Mouse (Mus musculus): ENCODE measurements around the gene Pam. TPM values are rescaled to one million over a fixed set of nuclear protein-coding genes. Genes with fewer than 3 reads are reported as not detected.

Gene Pam
- polyA plus RNA-seq, 1 experiment from 2014 or later: 8.9 TPM

GRCm38 (mm10) chr1:97908736-97909135 lies 186.7 kb downstream of the Pam start:
- Histone ChIP-seq H3K9me3 (replicated peaks; ENCODE audit: control insufficient read depth, low read length) (no peaks in the 10 kb centered on the region), H3K27ac (ENCODE audit: low read length) (no peak overlapping the region), H3K4me1 (ENCODE audit: control insufficient read depth, low read depth, low read length) (no peaks in the 10 kb centered on the region), H3K4me3 (ENCODE audit: low read depth, low read length) (no peak overlapping the region), H3K27me3 (ENCODE audit: control insufficient read depth, insufficient read depth, low read depth, low read length) (no peaks in the 10 kb centered on the region), H3K4me2 (ENCODE audit: low read depth, low read length) (no peak overlapping the region), H3K36me3 (ENCODE audit: control insufficient read depth, insufficient read depth) (no peaks in the 10 kb centered on the region), H3K9ac (ENCODE audit: low read depth, low read length) (no peak overlapping the region)
- no peak for ATAC-seq (ENCODE audit: low read depth)
- WGBS (ENCODE audit: insufficient replicate concordance): 74% methylated on average over 4 of the region's 4 CpGs

- Histone ChIP-seq H3K4me3 (ENCODE audit: low read depth, low read length) (no peak overlapping the region), H3K9ac (ENCODE audit: low read depth, low read length) (no peak overlapping the region), H3K27me3 (ENCODE audit: control insufficient read depth, insufficient read depth, low read depth, low read length) (no peaks in the 10 kb centered on the region), H3K27ac (ENCODE audit: low read length) (no peak overlapping the region), H3K4me1 (ENCODE audit: control insufficient read depth, low read depth, low read length) (no peaks in the 10 kb centered on the region), H3K4me2 (ENCODE audit: low read depth, low read length) (no peak overlapping the region), H3K36me3 (ENCODE audit: control insufficient read depth, insufficient read depth) (no peaks in the 10 kb centered on the region), H3K9me3 (replicated peaks; ENCODE audit: control insufficient read depth, low read length) (no peaks in the 10 kb centered on the region)
- ATAC-seq (ENCODE audit: low read depth): no peak
- 66% methylated on average over 7 of the region's 7 CpGs for WGBS (ENCODE audit: insufficient replicate concordance)
Measured at GRCm38 (mm10) chr1:97903912-97904460, 191.5 kb downstream of the Pam start.

GRCm38 (mm10) chr1:97902830-97903229 lies 192.6 kb downstream of the Pam start:
- WGBS (ENCODE audit: insufficient replicate concordance): 74% methylated on average over 7 of the region's 7 CpGs
- Histone ChIP-seq H3K36me3 (ENCODE audit: control insufficient read depth, insufficient read depth) (no peaks in the 10 kb centered on the region), H3K27ac (ENCODE audit: low read length) (no peak overlapping the region), H3K4me3 (ENCODE audit: low read depth, low read length) (no peak overlapping the region), H3K9ac (ENCODE audit: low read depth, low read length) (no peak overlapping the region), H3K9me3 (replicated peaks; ENCODE audit: control insufficient read depth, low read length) (no peaks in the 10 kb centered on the region), H3K27me3 (ENCODE audit: control insufficient read depth, insufficient read depth, low read depth, low read length) (no peaks in the 10 kb centered on the region), H3K4me1 (ENCODE audit: control insufficient read depth, low read depth, low read length) (no peaks in the 10 kb centered on the region), H3K4me2 (ENCODE audit: low read depth, low read length) (no peak overlapping the region)
- ATAC-seq (ENCODE audit: low read depth): no peak

DNA sequence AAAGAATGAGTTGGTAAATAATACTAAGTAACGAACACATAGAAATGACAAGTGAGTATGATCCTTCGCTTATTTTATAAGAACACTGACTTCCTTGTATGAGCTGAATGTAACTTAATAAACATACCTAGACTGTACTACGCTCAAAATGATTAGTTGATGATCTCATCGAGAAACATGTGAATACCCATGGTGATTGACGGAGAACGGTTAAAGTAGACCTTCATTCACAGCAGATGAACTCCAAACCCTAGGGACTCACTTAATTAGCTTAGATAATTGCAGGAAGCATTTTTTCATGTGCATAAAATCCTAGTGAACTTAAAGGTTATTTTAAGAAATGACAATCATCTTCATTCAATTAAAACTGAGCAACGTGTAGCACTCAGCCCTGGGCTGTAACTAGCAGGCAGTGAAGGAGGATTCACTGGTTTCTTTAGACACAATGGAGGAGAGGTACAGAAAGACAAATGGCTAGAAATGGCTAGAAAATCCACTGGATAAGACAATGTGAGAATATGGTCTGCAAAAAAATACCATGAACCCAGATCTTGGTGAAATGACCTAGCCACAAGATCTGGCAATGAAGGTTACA lies 194.8 kb downstream of the Pam start:
- Histone ChIP-seq H3K27me3 (ENCODE audit: control insufficient read depth, insufficient read depth, low read depth, low read length) (no peaks in the 10 kb centered on the region), H3K4me3 (ENCODE audit: low read depth, low read length) (no peak overlapping the region), H3K4me2 (ENCODE audit: low read depth, low read length) (no peak overlapping the region), H3K4me1 (ENCODE audit: control insufficient read depth, low read depth, low read length) (no peaks in the 10 kb centered on the region), H3K9me3 (replicated peaks; ENCODE audit: control insufficient read depth, low read length) (no peaks in the 10 kb centered on the region), H3K36me3 (ENCODE audit: control insufficient read depth, insufficient read depth) (no peaks in the 10 kb centered on the region), H3K9ac (ENCODE audit: low read depth, low read length) (no peak overlapping the region), H3K27ac (ENCODE audit: low read length) (no peak overlapping the region)
- WGBS (ENCODE audit: insufficient replicate concordance): 69% methylated on average over 7 of the region's 7 CpGs
- ATAC-seq (ENCODE audit: low read depth): no peak

- Histone ChIP-seq H3K4me2 (ENCODE audit: low read depth, low read length) (no peak overlapping the region), H3K9ac (ENCODE audit: low read depth, low read length) (no peak overlapping the region), H3K27me3 (ENCODE audit: control insufficient read depth, insufficient read depth, low read depth, low read length) (no peaks in the 10 kb centered on the region), H3K27ac (ENCODE audit: low read length) (no peak overlapping the region), H3K9me3 (replicated peaks; ENCODE audit: control insufficient read depth, low read length) (no peaks in the 10 kb centered on the region), H3K36me3 (ENCODE audit: control insufficient read depth, insufficient read depth) (no peaks in the 10 kb centered on the region), H3K4me3 (ENCODE audit: low read depth, low read length) (no peak overlapping the region), H3K4me1 (ENCODE audit: control insufficient read depth, low read depth, low read length) (no peaks in the 10 kb centered on the region)
- no peak for ATAC-seq (ENCODE audit: low read depth)
- 76% methylated on average over 9 of the region's 9 CpGs for WGBS (ENCODE audit: insufficient replicate concordance)
Measured at GRCm38 (mm10) chr1:97887511-97887910, 207.9 kb downstream of the Pam start.

DNA sequence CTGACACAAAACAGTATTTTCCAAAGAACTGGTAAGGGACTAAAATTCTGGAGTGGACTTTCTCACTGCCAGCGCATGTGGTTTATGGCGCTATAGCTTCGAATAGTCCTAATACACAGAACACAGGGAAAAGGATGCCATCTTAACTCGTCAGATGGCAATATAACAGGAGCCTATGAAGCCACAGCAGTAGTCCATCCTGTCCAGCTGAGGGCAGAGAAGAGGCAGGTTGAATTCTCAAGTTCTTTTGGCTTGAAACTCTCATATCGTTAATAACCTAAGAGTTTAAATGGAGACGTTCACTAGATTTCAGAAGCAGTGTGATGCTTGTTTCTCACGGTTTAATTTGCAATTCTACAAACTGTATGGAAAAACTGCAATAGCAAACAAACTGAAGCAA lies 211.9 kb downstream of the Pam start:
- H3K27ac ChIP-seq (ENCODE audit: low read length): no peak overlapping the region
- no peak for ATAC-seq (ENCODE audit: low read depth)
- no peaks in the 10 kb centered on the region for H3K36me3 ChIP-seq (ENCODE audit: control insufficient read depth, insufficient read depth)
- no peaks in the 10 kb centered on the region for H3K4me1 ChIP-seq (ENCODE audit: control insufficient read depth, low read depth, low read length)
- no peak overlapping the region for H3K4me2 ChIP-seq (ENCODE audit: low read depth, low read length)
- H3K9ac ChIP-seq (ENCODE audit: low read depth, low read length): no peak overlapping the region
- no peak overlapping the region for H3K4me3 ChIP-seq (ENCODE audit: low read depth, low read length)
- no peaks in the 10 kb centered on the region for H3K27me3 ChIP-seq (ENCODE audit: control insufficient read depth, insufficient read depth, low read depth, low read length)
- 78% methylated on average over 7 of the region's 7 CpGs for WGBS (ENCODE audit: insufficient replicate concordance)
- no peaks in the 10 kb centered on the region for H3K9me3 ChIP-seq (replicated peaks; ENCODE audit: control insufficient read depth, low read length)

DNA sequence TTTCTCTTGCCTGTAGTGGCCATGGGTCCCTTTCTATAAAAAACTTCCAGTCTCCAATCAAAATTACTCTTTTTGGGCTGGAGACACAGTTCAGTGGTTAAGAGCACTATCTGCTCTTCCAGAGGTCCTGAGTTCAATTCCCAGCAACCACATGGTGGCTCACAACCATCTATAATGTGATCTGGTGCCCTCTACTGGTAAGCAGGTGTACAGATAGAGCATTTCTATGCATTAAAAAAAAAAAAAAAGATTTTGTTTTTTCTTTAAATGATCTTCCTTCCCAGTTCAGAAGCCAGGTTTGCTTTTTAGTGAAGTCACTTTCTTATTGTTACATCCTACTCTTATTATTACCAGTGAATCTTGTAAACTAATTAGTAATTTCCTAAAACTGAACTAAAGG lies 218.4 kb downstream of the Pam start:
- no peaks in the 10 kb centered on the region for H3K36me3 ChIP-seq (ENCODE audit: control insufficient read depth, insufficient read depth)
- no peak for ATAC-seq (ENCODE audit: low read depth)
- no peaks in the 10 kb centered on the region for H3K4me1 ChIP-seq (ENCODE audit: control insufficient read depth, low read depth, low read length)
- H3K9me3 ChIP-seq (replicated peaks; ENCODE audit: control insufficient read depth, low read length): no peaks in the 10 kb centered on the region
- no peak overlapping the region for H3K4me2 ChIP-seq (ENCODE audit: low read depth, low read length)
- H3K4me3 ChIP-seq (ENCODE audit: low read depth, low read length): no peak overlapping the region
- H3K27me3 ChIP-seq (ENCODE audit: control insufficient read depth, insufficient read depth, low read depth, low read length): no peaks in the 10 kb centered on the region
- H3K9ac ChIP-seq (ENCODE audit: low read depth, low read length): no peak overlapping the region
- no peak overlapping the region for H3K27ac ChIP-seq (ENCODE audit: low read length)

DNA sequence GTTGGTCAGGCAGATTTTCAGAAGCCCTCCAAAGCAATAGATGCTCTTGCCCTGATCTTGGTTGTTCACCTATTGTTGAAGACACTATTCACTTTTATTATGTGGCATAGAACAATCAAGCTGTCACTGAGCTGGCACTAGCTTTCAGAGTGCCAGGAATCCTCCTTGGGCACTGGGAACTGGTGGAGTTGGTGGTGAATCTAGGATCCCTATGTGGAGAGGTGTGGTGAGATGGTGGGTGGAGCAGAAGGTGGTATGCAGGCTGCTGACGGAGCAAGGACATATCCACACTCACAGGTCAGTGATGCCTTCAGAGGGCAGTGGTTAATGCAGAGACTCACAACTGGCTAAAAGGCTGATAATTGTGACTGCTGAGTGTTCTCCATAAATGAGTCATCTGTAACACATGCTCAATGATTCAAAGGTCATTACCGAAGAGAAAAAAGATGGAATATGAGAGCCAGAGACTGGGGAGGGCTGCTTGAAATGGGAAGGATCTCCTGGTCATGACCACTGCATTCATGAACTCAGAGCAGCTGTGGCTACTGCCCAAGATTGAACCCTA lies 221.9 kb downstream of the Pam start:
- ATAC-seq (ENCODE audit: low read depth): no peak
- Histone ChIP-seq H3K9ac (ENCODE audit: low read depth, low read length) (no peak overlapping the region), H3K4me3 (ENCODE audit: low read depth, low read length) (no peak overlapping the region), H3K4me2 (ENCODE audit: low read depth, low read length) (no peak overlapping the region), H3K27ac (ENCODE audit: low read length) (no peak overlapping the region), H3K27me3 (ENCODE audit: control insufficient read depth, insufficient read depth, low read depth, low read length) (no peaks in the 10 kb centered on the region), H3K36me3 (ENCODE audit: control insufficient read depth, insufficient read depth) (no peaks in the 10 kb centered on the region), H3K4me1 (ENCODE audit: control insufficient read depth, low read depth, low read length) (no peaks in the 10 kb centered on the region), H3K9me3 (replicated peaks; ENCODE audit: control insufficient read depth, low read length) (no peaks in the 10 kb centered on the region)
- 71% methylated on average over 2 of the region's 2 CpGs for WGBS (ENCODE audit: insufficient replicate concordance)

DNA sequence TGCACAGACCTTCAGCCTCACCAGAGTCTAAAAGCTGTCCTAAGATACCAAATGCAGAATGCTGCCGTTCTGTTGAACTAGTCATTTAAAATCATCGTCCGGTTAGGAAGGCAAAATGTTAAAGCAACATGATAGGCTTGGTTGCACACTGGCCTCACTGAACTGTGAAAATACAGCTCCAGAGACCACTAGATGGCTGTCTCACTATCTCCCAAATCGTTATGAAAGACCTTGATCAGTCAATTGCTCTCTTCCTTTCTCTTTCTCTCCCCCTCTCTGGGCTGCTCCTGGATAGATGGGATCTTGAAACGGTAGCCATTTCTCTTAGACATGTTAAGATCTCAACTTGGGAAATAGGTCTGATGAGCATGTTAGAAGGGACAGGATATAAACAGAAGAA lies 223.0 kb downstream of the Pam start:
- Histone ChIP-seq H3K36me3 (ENCODE audit: control insufficient read depth, insufficient read depth) (no peaks in the 10 kb centered on the region), H3K4me1 (ENCODE audit: control insufficient read depth, low read depth, low read length) (no peaks in the 10 kb centered on the region), H3K27me3 (ENCODE audit: control insufficient read depth, insufficient read depth, low read depth, low read length) (no peaks in the 10 kb centered on the region), H3K27ac (ENCODE audit: low read length) (no peak overlapping the region), H3K9me3 (replicated peaks; ENCODE audit: control insufficient read depth, low read length) (no peaks in the 10 kb centered on the region), H3K9ac (ENCODE audit: low read depth, low read length) (no peak overlapping the region), H3K4me3 (ENCODE audit: low read depth, low read length) (no peak overlapping the region), H3K4me2 (ENCODE audit: low read depth, low read length) (no peak overlapping the region)
- WGBS (ENCODE audit: insufficient replicate concordance): 53% methylated on average over 5 of the region's 5 CpGs
- no peak for ATAC-seq (ENCODE audit: low read depth)

Data from liver, embryonic 16.5 days (tissue).